Comparison of ENCODE assay signal across 8 mouse cellular contexts in the genomic region with DNA sequence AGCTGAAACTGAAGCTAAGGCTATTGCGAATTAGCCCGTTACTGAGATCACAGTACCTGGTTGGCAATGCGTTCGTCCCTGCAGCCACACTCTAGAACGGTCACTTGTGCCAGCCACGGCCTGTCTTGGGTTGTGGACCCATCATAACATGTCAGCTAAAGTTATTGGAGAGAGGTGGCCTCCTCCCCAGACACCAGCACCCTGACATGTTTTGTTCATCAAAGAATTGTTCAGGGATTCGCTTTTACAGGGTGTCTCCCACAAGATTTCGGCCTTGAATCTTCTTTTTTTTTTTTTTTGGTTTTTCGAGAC. TPM values are rescaled to one million over a fixed set of nuclear protein-coding genes. Genes with fewer than 3 reads are reported as not detected.
DNase-seq lines count a peak whose midpoint lies in the region; ATAC-seq and TF ChIP-seq lines count a peak whose summit lies in the region.

No protein-coding gene starts in this region.

- TF ChIP-seq POLR2A in bone marrow, adult 2 months (IDR thresholded peaks at IDR 0.05; ENCODE audit: borderline replicate concordance, control insufficient read depth, low read depth, low read length): no peak

- TF ChIP-seq CTCF in heart, postnatal 0 days (IDR thresholded peaks at IDR 0.05; ENCODE audit: low read depth): no peak
- TF ChIP-seq CTCF in bone marrow, adult 2 months (IDR thresholded peaks at IDR 0.05; ENCODE audit: control insufficient read depth, insufficient read depth, low read length): no peak

- no peak for TF ChIP-seq EP300 in heart, postnatal 0 days (IDR thresholded peaks at IDR 0.05; ENCODE audit: low read depth)

- DNase-seq in heart, postnatal 0 days (ENCODE audit: low spot score): no peak
- no peak for DNase-seq in heart, adult 11 months
- DNase-seq in adrenal gland, postnatal 4 days (ENCODE audit: low spot score in 2 of 2): no peak
- DNase-seq in left cerebral cortex, adult 9 months (ENCODE audit: low spot score in 2 of 2): no peak
- no peak for DNase-seq in cerebellum, adult 18-20 months

- 62% methylated on average over 9 of the region's 9 CpGs for WGBS in heart, postnatal 0 days
- WGBS in bone marrow, adult 2 months: 61% methylated on average over 9 of the region's 9 CpGs
- WGBS in hindbrain, embryonic 12.5 days: 64% methylated on average over 9 of the region's 9 CpGs
- 68% methylated on average over 9 of the region's 9 CpGs for WGBS in midbrain, embryonic 12.5 days

- H3K9me3 ChIP-seq in heart, postnatal 0 days (replicated peaks; ENCODE audit: control insufficient read depth, low read length): no peaks in the 10 kb centered on the region
- no peaks in the 10 kb centered on the region for H3K9me3 ChIP-seq in hindbrain, embryonic 12.5 days (replicated peaks)
- H3K9me3 ChIP-seq in midbrain, embryonic 12.5 days: no peaks in the 10 kb centered on the region

- H3K27me3 ChIP-seq in heart, postnatal 0 days (ENCODE audit: control insufficient read depth, insufficient read depth, low read length): 0 out of 2 replicates have a peak, but pooled peaks cover 5% of the 10 kb centered on the region
- peaks cover 7% of the 10 kb centered on the region; the same call in 1 of the 2 replicates for H3K27me3 ChIP-seq in hindbrain, embryonic 12.5 days
- H3K27me3 ChIP-seq in midbrain, embryonic 12.5 days: peaks cover 17% of the 10 kb centered on the region

- H3K9ac ChIP-seq in heart, postnatal 0 days (replicated peaks; ENCODE audit: low read depth, low read length): peak overlapping the region; percentile 58
- peak overlapping the region; percentile 79; the same call in 1 of the 2 replicates for H3K9ac ChIP-seq in hindbrain, embryonic 12.5 days
- peak overlapping the region; percentile 79; the same call in 1 of the 2 replicates for H3K9ac ChIP-seq in midbrain, embryonic 12.5 days (replicated peaks)

- 0 out of 2 replicates have a peak, but pooled peaks have one; percentile 11 for ATAC-seq in heart, postnatal 0 days (ENCODE audit: insufficient read depth, low read depth)
- peak; percentile 61; the same call in 1 of the 2 replicates for ATAC-seq in hindbrain, embryonic 12.5 days (ENCODE audit: low FRiP score)
- peak; percentile 34; the same call in 1 of the 2 replicates for ATAC-seq in midbrain, embryonic 12.5 days (ENCODE audit: low FRiP score, low read depth)

- H3K36me3 ChIP-seq in heart, postnatal 0 days (replicated peaks; ENCODE audit: control insufficient read depth, insufficient read depth, low read length): peaks cover 31% of the 10 kb centered on the region
- peaks cover 24% of the 10 kb centered on the region for H3K36me3 ChIP-seq in hindbrain, embryonic 12.5 days
- peaks cover 26% of the 10 kb centered on the region for H3K36me3 ChIP-seq in midbrain, embryonic 12.5 days

- peaks cover 5% of the 10 kb centered on the region; the same call in 1 of the 2 replicates for H3K4me1 ChIP-seq in heart, postnatal 0 days (ENCODE audit: control insufficient read depth, insufficient read depth)
- H3K4me1 ChIP-seq in bone marrow, adult 2 months (ENCODE audit: control insufficient read depth, insufficient read depth, low read length): peaks cover 2% of the 10 kb centered on the region; the same call in 1 of the 2 replicates
- peaks cover 18% of the 10 kb centered on the region for H3K4me1 ChIP-seq in hindbrain, embryonic 12.5 days
- H3K4me1 ChIP-seq in midbrain, embryonic 12.5 days: peaks cover 8% of the 10 kb centered on the region

- H3K4me3 ChIP-seq in heart, postnatal 0 days (ENCODE audit: low read depth, low read length): peak overlapping the region; percentile 67
- peak overlapping the region; percentile 96 for H3K4me3 ChIP-seq in bone marrow, adult 2 months (replicated peaks; ENCODE audit: control insufficient read depth, low read depth, low read length)
- H3K4me3 ChIP-seq in hindbrain, embryonic 12.5 days: peak overlapping the region; percentile 81
- peak overlapping the region; percentile 80 for H3K4me3 ChIP-seq in midbrain, embryonic 12.5 days

- no peak overlapping the region for H3K27ac ChIP-seq in heart, postnatal 0 days (ENCODE audit: low read depth)
- H3K27ac ChIP-seq in bone marrow, adult 2 months (ENCODE audit: control insufficient read depth, insufficient read depth, low read depth, low read length, poor library complexity): no peak overlapping the region; the same call in 1 of the 2 replicates
- 0 out of 2 replicates have a peak overlapping the region, but pooled peaks have one; percentile 36 for H3K27ac ChIP-seq in hindbrain, embryonic 12.5 days
- 0 out of 2 replicates have a peak overlapping the region, but pooled peaks have one; percentile 42 for H3K27ac ChIP-seq in midbrain, embryonic 12.5 days (replicated peaks)

- H3K4me2 ChIP-seq in heart, postnatal 0 days (ENCODE audit: low read depth, low read length): peak overlapping the region; percentile 75
- H3K4me2 ChIP-seq in hindbrain, embryonic 12.5 days (replicated peaks): peak overlapping the region; percentile 74
- H3K4me2 ChIP-seq in midbrain, embryonic 12.5 days (replicated peaks): peak overlapping the region; percentile 77

RNA-seq across cellular contexts. Expression of a gene that starts 0.3 kb away (rescaled TPM):
- 3.8 and 8.2 TPM in 2 replicates for total RNA-seq in heart, postnatal 0 days (2014; rRNA removed; ENCODE audit: low replicate concordance)
- 43.4 and 49.7 TPM in 2 replicates for polyA plus RNA-seq in heart, postnatal 0 days (2015; fragmentation: Nextera tagmentation; extraction: Ambion mirVana)
- polyA plus RNA-seq in bone marrow, adult 2 months (2011; ENCODE audit: insufficient read depth, insufficient read length, low replicate concordance, missing spikeins): 40.9 and 78.0 TPM in 2 replicates
- polyA plus RNA-seq in hindbrain, embryonic 12.5 days (2016; fragmentation: Nextera tagmentation; extraction: Ambion mirVana): 125 and 138 TPM in 2 replicates
- 116 and 120 TPM in 2 replicates for polyA plus RNA-seq in midbrain, embryonic 12.5 days (2016; fragmentation: Nextera tagmentation; extraction: Ambion mirVana)
- 10 to 100 TPM; 44.9 to 50.0 TPM for total RNA-seq in adrenal gland, postnatal 4 days (2021)

RNA-seq across cellular contexts. Expression of a gene that starts 10.8 kb away (rescaled TPM):
- total RNA-seq in heart, postnatal 0 days (2014; rRNA removed; ENCODE audit: low replicate concordance): 12.5 and 16.0 TPM in 2 replicates
- 9.8 and 10.7 TPM in 2 replicates for polyA plus RNA-seq in heart, postnatal 0 days (2015; fragmentation: Nextera tagmentation; extraction: Ambion mirVana)
- 8.3 and 22.6 TPM in 2 replicates for polyA plus RNA-seq in bone marrow, adult 2 months (2011; ENCODE audit: insufficient read depth, insufficient read length, low replicate concordance, missing spikeins)
- 35.6 and 38.6 TPM in 2 replicates for polyA plus RNA-seq in hindbrain, embryonic 12.5 days (2016; fragmentation: Nextera tagmentation; extraction: Ambion mirVana)
- polyA plus RNA-seq in midbrain, embryonic 12.5 days (2016; fragmentation: Nextera tagmentation; extraction: Ambion mirVana): 40.1 and 41.7 TPM in 2 replicates
- 10 to 100 TPM; 33.9 to 34.4 TPM for total RNA-seq in adrenal gland, postnatal 4 days (2021)

RNA-seq across cellular contexts. Expression of a gene that starts 39.2 kb away (rescaled TPM):
- total RNA-seq in heart, postnatal 0 days (2014; rRNA removed; ENCODE audit: low replicate concordance): 14.7 and 47.1 TPM in 2 replicates
- 19.3 TPM in 2 replicates for polyA plus RNA-seq in heart, postnatal 0 days (2015; fragmentation: Nextera tagmentation; extraction: Ambion mirVana)
- 21.4 and 31.3 TPM in 2 replicates for polyA plus RNA-seq in bone marrow, adult 2 months (2011; ENCODE audit: insufficient read depth, insufficient read length, low replicate concordance, missing spikeins)
- 64.8 and 66.2 TPM in 2 replicates for polyA plus RNA-seq in hindbrain, embryonic 12.5 days (2016; fragmentation: Nextera tagmentation; extraction: Ambion mirVana)
- polyA plus RNA-seq in midbrain, embryonic 12.5 days (2016; fragmentation: Nextera tagmentation; extraction: Ambion mirVana): 65.8 and 66.9 TPM in 2 replicates
- 10 to 100 TPM; 54.5 to 58.7 TPM for total RNA-seq in adrenal gland, postnatal 4 days (2021)

RNA-seq across cellular contexts. Expression of a gene that starts 45.7 kb away (rescaled TPM):
- not detected in 2 replicates for total RNA-seq in heart, postnatal 0 days (2014; rRNA removed; ENCODE audit: low replicate concordance)
- not detected in 2 replicates for polyA plus RNA-seq in heart, postnatal 0 days (2015; fragmentation: Nextera tagmentation; extraction: Ambion mirVana)
- polyA plus RNA-seq in bone marrow, adult 2 months (2011; ENCODE audit: insufficient read depth, insufficient read length, low replicate concordance, missing spikeins): not detected in 2 replicates
- 0.36 and 0.39 TPM in 2 replicates for polyA plus RNA-seq in hindbrain, embryonic 12.5 days (2016; fragmentation: Nextera tagmentation; extraction: Ambion mirVana)
- polyA plus RNA-seq in midbrain, embryonic 12.5 days (2016; fragmentation: Nextera tagmentation; extraction: Ambion mirVana): 0.15 and 0.22 TPM in 2 replicates
- under 1 TPM in 1 of 2 experiments, not detected in 1; 0.08 TPM for total RNA-seq in adrenal gland, postnatal 4 days (2021)

RNA-seq across cellular contexts. Expression of a gene that starts 56.5 kb away (rescaled TPM):
- not detected in 2 replicates for total RNA-seq in heart, postnatal 0 days (2014; rRNA removed; ENCODE audit: low replicate concordance)
- polyA plus RNA-seq in heart, postnatal 0 days (2015; fragmentation: Nextera tagmentation; extraction: Ambion mirVana): 0.14 TPM in 1 of 2 replicates, not detected in the other
- polyA plus RNA-seq in bone marrow, adult 2 months (2011; ENCODE audit: insufficient read depth, insufficient read length, low replicate concordance, missing spikeins): 0.45 TPM in 1 of 2 replicates, not detected in the other
- polyA plus RNA-seq in hindbrain, embryonic 12.5 days (2016; fragmentation: Nextera tagmentation; extraction: Ambion mirVana): 0.93 and 1.6 TPM in 2 replicates
- 0.62 and 1.4 TPM in 2 replicates for polyA plus RNA-seq in midbrain, embryonic 12.5 days (2016; fragmentation: Nextera tagmentation; extraction: Ambion mirVana)
- under 1 TPM; 0.17 to 0.68 TPM for total RNA-seq in adrenal gland, postnatal 4 days (2021)

Comparison
In these comparisons a context has a peak if more than half of its experiments do, and no peak if none do; other contexts are left out.
1. ATAC-seq: peak in every context shown above with its lines; median percentile 61 in hindbrain, embryonic 12.5 days; 34 in midbrain, embryonic 12.5 days; 11 in heart, postnatal 0 days.
2. H3K27ac ChIP-seq: peak in hindbrain, embryonic 12.5 days (single experiment) and midbrain, embryonic 12.5 days (single experiment); none in heart, postnatal 0 days (single experiment) and bone marrow, adult 2 months (single experiment).
3. Peak in every context shown above with its lines, with median percentiles within 50 percentile points of each other: H3K4me2 ChIP-seq, H3K4me3 ChIP-seq and H3K9ac ChIP-seq.